Mouse (Mus musculus): ENCODE measurements around the gene Ap3d1. TPM values are rescaled to one million over a fixed set of nuclear protein-coding genes. Genes with fewer than 3 reads are reported as not detected.

Gene Ap3d1
- total and polyA plus RNA-seq, 2 experiments from 2014 or later: 87.7 to 176 TPM

- DNase-seq (no peak), ATAC-seq (no peak)
- H3K4me1 ChIP-seq (ENCODE audit: insufficient read depth): peaks cover 35% of the 10 kb centered on the region
- no peak for TF ChIP-seq CTCF (IDR thresholded peaks at IDR 0.05; ENCODE audit: low read depth)
- WGBS: 27% methylated on average over 9 of the region's 9 CpGs
- H3K9ac ChIP-seq: peak overlapping the region; percentile 73
- peak overlapping the region; percentile 71 for H3K4me2 ChIP-seq (ENCODE audit: low read depth)
- peak overlapping the region; percentile 45 for H3K4me3 ChIP-seq (ENCODE audit: low read depth, low read length)
- H3K36me3 ChIP-seq (ENCODE audit: insufficient read depth): no peaks in the 10 kb centered on the region; the same call in 1 of the 2 replicates
- H3K9me3 ChIP-seq (ENCODE audit: low read length): no peaks in the 10 kb centered on the region
- peak overlapping the region; percentile 98 for H3K27ac ChIP-seq (ENCODE audit: low read depth, low read length)
- H3K27me3 ChIP-seq (ENCODE audit: insufficient read depth, low read length): no peaks in the 10 kb centered on the region
Measured at GRCm38 (mm10) chr10:80677128-80677875, 64.8 kb downstream of the Ap3d1 start.

- Histone ChIP-seq H3K36me3 (ENCODE audit: insufficient read depth) (peaks cover 3% of the 10 kb centered on the region), H3K27me3 (ENCODE audit: insufficient read depth, low read length) (no peaks in the 10 kb centered on the region), H3K4me2 (ENCODE audit: low read depth) (peak overlapping the region; percentile 72), H3K9me3 (ENCODE audit: low read length) (no peaks in the 10 kb centered on the region), H3K4me1 (ENCODE audit: insufficient read depth) (peaks cover 35% of the 10 kb centered on the region), H3K4me3 (ENCODE audit: low read depth, low read length) (peak overlapping the region; percentile 88), H3K9ac (peak overlapping the region; percentile 94), H3K27ac (ENCODE audit: low read depth, low read length) (peak overlapping the region; percentile 98)
- ATAC-seq: peak; percentile 95
- TF ChIP-seq CTCF (IDR thresholded peaks at IDR 0.05; ENCODE audit: low read depth): no peak
- peak; percentile 100 for DNase-seq
- WGBS: 4% methylated on average over 63 of the region's 78 CpGs
Measured at GRCm38 (mm10) chr10:80676198-80676928, 65.7 kb downstream of the Ap3d1 start.

DNA sequence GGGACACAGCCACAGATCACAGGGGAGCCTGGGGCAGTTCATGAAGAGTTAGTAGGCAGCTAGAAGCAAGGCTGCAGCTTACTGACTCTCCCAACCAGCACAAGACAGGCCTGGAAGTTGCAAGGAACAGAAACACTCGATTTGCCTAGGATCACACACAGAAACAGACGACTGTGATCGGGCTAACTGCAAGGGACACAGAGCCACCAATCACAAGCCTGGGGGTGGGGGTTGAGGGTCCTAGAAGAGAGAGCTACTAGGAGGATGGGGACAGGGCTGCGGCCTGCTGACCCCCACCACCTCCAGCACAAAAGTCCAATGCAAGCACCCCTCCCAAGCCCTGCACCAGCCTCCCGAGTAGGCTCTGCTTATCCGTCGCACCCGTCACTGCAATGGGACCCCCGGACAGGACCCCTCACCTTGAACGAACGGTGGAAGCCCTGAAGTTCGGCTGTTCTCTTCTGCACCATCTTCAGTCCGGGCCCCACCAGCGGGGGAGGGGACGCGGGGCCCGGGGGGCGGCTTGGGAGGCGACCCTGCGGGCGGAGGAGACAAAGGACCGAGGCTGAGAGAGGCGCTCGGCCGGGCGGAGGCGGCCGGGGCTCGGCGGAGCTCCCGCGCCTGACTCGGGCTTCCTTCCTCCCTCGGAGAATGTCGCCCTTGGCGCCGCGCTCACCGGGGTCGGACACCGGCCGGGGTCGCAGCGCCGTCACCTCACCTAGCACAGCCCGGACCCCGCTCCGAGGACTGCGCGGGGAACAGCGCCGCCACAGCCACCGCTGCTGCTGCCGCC, 66.5 kb downstream of the Ap3d1 start:
- 2% methylated on average over 51 of the region's 54 CpGs for WGBS
- Histone ChIP-seq H3K27ac (ENCODE audit: low read depth, low read length) (peak overlapping the region; percentile 88), H3K4me1 (ENCODE audit: insufficient read depth) (peaks cover 35% of the 10 kb centered on the region), H3K9ac (peak overlapping the region; percentile 94), H3K9me3 (ENCODE audit: low read length) (no peaks in the 10 kb centered on the region), H3K4me2 (ENCODE audit: low read depth) (peak overlapping the region; percentile 72), H3K4me3 (ENCODE audit: low read depth, low read length) (peak overlapping the region; percentile 88), H3K36me3 (ENCODE audit: insufficient read depth) (peaks cover 10% of the 10 kb centered on the region), H3K27me3 (ENCODE audit: insufficient read depth, low read length) (no peaks in the 10 kb centered on the region)
- TF ChIP-seq CTCF (IDR thresholded peaks at IDR 0.05; ENCODE audit: low read depth): peak; percentile 23; the same call in 1 of the 2 replicates
- DNase-seq (peak; percentile 54), ATAC-seq (peak; percentile 0)

GRCm38 (mm10) chr10:80674851-80675404, 67.1 kb downstream of the Ap3d1 start:
- Histone ChIP-seq H3K27me3 (ENCODE audit: insufficient read depth, low read length) (no peaks in the 10 kb centered on the region), H3K4me1 (ENCODE audit: insufficient read depth) (peaks cover 35% of the 10 kb centered on the region), H3K4me3 (ENCODE audit: low read depth, low read length) (peak overlapping the region; percentile 88), H3K9ac (peak overlapping the region; percentile 94), H3K9me3 (ENCODE audit: low read length) (no peaks in the 10 kb centered on the region), H3K36me3 (ENCODE audit: insufficient read depth) (peaks cover 17% of the 10 kb centered on the region), H3K27ac (ENCODE audit: low read depth, low read length) (peak overlapping the region; percentile 88), H3K4me2 (ENCODE audit: low read depth) (peak overlapping the region; percentile 72)
- 13% methylated on average over 6 of the region's 6 CpGs for WGBS
- TF ChIP-seq CTCF (IDR thresholded peaks at IDR 0.05; ENCODE audit: low read depth): no peak
- DNase-seq: no peak
- ATAC-seq: no peak

DNA sequence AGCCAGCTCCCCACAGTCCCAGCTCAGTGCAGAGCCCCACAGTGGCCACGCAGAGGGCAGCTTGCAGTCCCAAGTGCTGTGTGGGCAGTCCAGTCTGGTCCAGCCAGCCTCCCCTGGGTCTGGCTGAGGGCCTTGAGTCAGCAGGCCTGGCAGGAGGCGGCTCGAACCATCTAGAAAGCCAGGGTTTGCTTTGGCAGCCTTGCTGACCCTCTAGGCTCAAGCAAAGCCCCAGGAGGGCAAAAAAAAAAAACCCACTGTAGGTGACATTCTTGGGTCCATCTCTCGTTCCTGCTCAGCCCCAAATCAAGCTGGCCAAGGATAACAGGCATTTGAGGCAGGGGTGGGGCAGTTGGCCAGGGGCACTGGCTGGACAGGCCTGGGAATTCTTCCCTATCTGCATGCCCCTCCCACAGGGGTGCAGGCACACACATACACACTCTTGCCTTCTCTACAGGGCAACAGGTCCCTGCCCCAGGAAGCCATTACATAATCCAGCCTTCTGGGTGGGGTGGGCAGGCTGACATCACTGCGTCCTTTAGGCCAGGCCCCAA, 67.8 kb downstream of the Ap3d1 start:
- Histone ChIP-seq H3K4me2 (ENCODE audit: low read depth) (peak overlapping the region; percentile 72), H3K36me3 (ENCODE audit: insufficient read depth) (peaks cover 24% of the 10 kb centered on the region), H3K27ac (ENCODE audit: low read depth, low read length) (no peak overlapping the region), H3K9me3 (ENCODE audit: low read length) (no peaks in the 10 kb centered on the region), H3K4me3 (ENCODE audit: low read depth, low read length) (peak overlapping the region; percentile 88), H3K9ac (peak overlapping the region; percentile 94), H3K27me3 (ENCODE audit: insufficient read depth, low read length) (no peaks in the 10 kb centered on the region), H3K4me1 (ENCODE audit: insufficient read depth) (peaks cover 34% of the 10 kb centered on the region)
- DNase-seq (no peak), ATAC-seq (no peak)
- 55% methylated on average over 5 of the region's 5 CpGs for WGBS
- TF ChIP-seq CTCF (IDR thresholded peaks at IDR 0.05; ENCODE audit: low read depth): no peak

DNA sequence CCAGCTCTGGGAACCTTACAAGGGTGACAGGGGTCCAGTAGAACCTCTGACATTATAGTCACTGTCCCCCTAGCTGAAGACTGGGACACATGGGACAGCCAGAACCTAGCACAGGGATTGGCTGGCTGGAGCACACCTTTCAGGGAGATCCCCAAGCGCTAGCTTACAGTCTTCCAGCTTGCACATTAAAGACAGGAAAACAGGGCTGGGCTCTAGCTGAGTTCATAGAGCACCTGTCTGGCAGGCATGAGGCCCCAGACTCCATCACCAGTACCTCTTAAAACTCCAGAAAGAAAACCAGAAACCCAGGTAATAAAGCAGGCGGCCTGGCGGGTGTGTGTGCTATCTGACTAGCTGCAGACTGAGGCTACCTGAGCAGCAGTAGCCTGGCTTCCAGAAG, 68.4 kb downstream of the Ap3d1 start:
- Histone ChIP-seq H3K4me3 (ENCODE audit: low read depth, low read length) (no peak overlapping the region; the same call in 1 of the 2 replicates), H3K27ac (ENCODE audit: low read depth, low read length) (no peak overlapping the region), H3K4me1 (ENCODE audit: insufficient read depth) (peaks cover 30% of the 10 kb centered on the region), H3K9me3 (ENCODE audit: low read length) (no peaks in the 10 kb centered on the region), H3K9ac (peak overlapping the region; percentile 94; the same call in 1 of the 2 replicates), H3K4me2 (ENCODE audit: low read depth) (peak overlapping the region; percentile 72), H3K36me3 (ENCODE audit: insufficient read depth) (peaks cover 29% of the 10 kb centered on the region), H3K27me3 (ENCODE audit: insufficient read depth, low read length) (no peaks in the 10 kb centered on the region)
- no peak for DNase-seq
- ATAC-seq: no peak
- TF ChIP-seq CTCF (IDR thresholded peaks at IDR 0.05; ENCODE audit: low read depth): no peak
- 88% methylated on average over 3 of the region's 3 CpGs for WGBS

Data from forebrain, postnatal 0 days (tissue).